Mouse (Mus musculus) myocyte (in vitro differentiated cells): Measurements from ENCODE around the gene Vps35l.

Experiments
- E2F4 ChIP-seq: IDR thresholded peaks from one replicate; pipeline ENCODE4 v1.6.1; 2011; ENCODE audit warnings: mild to moderate bottlenecking, control low read depth, moderate library complexity; ENCODE audit not compliant: insufficient read depth
- MAX ChIP-seq: IDR thresholded peaks from one replicate; pipeline ENCODE4 v1.6.1; 2011; ENCODE audit warnings: low read depth, mild to moderate bottlenecking, control low read depth
- MYOD1 ChIP-seq, 3 experiments: IDR thresholded peaks; one replicate each; pipeline ENCODE4 v1.6.1; 2011; ENCODE audit warnings: control low read depth in 2 of 3, low read depth in 2 of 3, mild to moderate bottlenecking in 2 of 3, moderate library complexity in 1 of 3; ENCODE audit not compliant: insufficient read length in 2 of 3, control insufficient read depth in 1 of 3
- POLR2A ChIP-seq: IDR thresholded peaks from one replicate; pipeline ENCODE4 v1.6.1; 2011; ENCODE audit warnings: low read depth, mild to moderate bottlenecking, control low read depth, moderate library complexity; ENCODE audit not compliant: insufficient read length
- SRF ChIP-seq: IDR thresholded peaks from one replicate; pipeline ENCODE4 v1.6.1; 2011; ENCODE audit warnings: low read depth; ENCODE audit not compliant: control insufficient read depth, insufficient read length

GRCm38 (mm10) chr7:118788481-118788880, 48.5 kb downstream of the Vps35l start:
- TF ChIP-seq SRF (no peak), POLR2A (no peak), E2F4 (no peak), MYOD1 (IDR thresholded peaks at IDR 0.05; ENCODE audit: control insufficient read depth in 1 of 3, insufficient read length in 2 of 3, low read depth in 2 of 3) (no peak), MAX (no peak)
